Mouse (Mus musculus) megakaryocyte, embryonic 14.5 days (primary cell): ENCODE data around the gene Trim17. TPM values are rescaled to one million over a fixed set of nuclear protein-coding genes. Genes with fewer than 3 reads are reported as not detected.
"Not testable (repeated sequence)": the region's sequence is repeated elsewhere in the genome, so short reads cannot be mapped to it uniquely, and the experiment has no call there.

Experiments
- H3K27me3 ChIP-seq: replicated peaks from 2 replicates; pipeline ENCODE3; 2012; ENCODE audit warnings: inconsistent platforms
- H3K36me3 ChIP-seq: replicated peaks from 2 replicates; pipeline ENCODE3; 2012; ENCODE audit warnings: low read length, inconsistent platforms, mixed read lengths
- H3K4me1 ChIP-seq: 2 replicates; pipeline ENCODE4 v1.6.1; 2012; ENCODE audit warnings: inconsistent platforms
- H3K4me3 ChIP-seq: replicated peaks from 2 replicates; pipeline ENCODE3; 2012; ENCODE audit warnings: moderate library complexity, mild to moderate bottlenecking, inconsistent platforms
- H3K9me3 ChIP-seq: 2 replicates; pipeline ENCODE4 v1.6.1; 2012; ENCODE audit warnings: inconsistent platforms
- FLI1 ChIP-seq: IDR thresholded peaks from 2 replicates; pipeline ENCODE4 v1.6.1; 2012; ENCODE audit warnings: low read length, inconsistent platforms, mixed read lengths
- GATA1 ChIP-seq: IDR thresholded peaks from 3 replicates; pipeline ENCODE4 v1.6.1; 2012; ENCODE audit warnings: mixed read lengths, low read length, inconsistent platforms, borderline replicate concordance
- polyA plus RNA-seq: library from polyadenylated mRNA; stranded (reverse); fragments of >175 nt; gene quantifications from 2 replicates; pipeline ENCODE4 v1.2.3, GENCODE M21; 2012; ENCODE audit warnings: low replicate concordance; ENCODE audit not compliant: insufficient read depth

Trim17 gene
- polyA plus RNA-seq, 1 experiment = 13.8 TPM

DNA sequence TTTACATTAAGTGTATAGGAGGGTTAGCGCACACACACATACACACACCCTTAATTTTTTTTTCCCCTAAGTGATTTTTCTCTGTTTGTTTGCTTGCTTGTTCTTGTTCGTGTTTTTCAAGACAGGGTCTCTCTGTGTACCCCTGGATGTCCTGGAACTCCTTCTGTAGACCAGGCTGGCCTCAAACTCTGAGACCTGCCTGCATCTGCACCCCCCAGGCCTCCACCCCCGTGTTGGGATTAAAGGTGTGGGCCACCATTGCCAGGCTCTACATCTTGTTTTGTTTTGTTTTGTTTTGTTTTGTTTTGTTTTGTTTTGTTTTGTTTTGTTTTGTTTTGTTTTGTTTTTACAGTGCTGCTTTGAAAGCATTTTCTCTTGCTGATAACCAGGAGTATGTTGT lies 7.2 kb upstream of the Trim17 start:
- Histone ChIP-seq H3K36me3 (no peaks in the 10 kb centered on the region), H3K4me1 (peaks cover 26% of the 10 kb centered on the region), H3K27me3 (peaks cover 76% of the 10 kb centered on the region), H3K4me3 (no peak overlapping the region), H3K9me3 (no peaks in the 10 kb centered on the region)
- TF ChIP-seq FLI1 (no peak), GATA1 (no peak)

DNA sequence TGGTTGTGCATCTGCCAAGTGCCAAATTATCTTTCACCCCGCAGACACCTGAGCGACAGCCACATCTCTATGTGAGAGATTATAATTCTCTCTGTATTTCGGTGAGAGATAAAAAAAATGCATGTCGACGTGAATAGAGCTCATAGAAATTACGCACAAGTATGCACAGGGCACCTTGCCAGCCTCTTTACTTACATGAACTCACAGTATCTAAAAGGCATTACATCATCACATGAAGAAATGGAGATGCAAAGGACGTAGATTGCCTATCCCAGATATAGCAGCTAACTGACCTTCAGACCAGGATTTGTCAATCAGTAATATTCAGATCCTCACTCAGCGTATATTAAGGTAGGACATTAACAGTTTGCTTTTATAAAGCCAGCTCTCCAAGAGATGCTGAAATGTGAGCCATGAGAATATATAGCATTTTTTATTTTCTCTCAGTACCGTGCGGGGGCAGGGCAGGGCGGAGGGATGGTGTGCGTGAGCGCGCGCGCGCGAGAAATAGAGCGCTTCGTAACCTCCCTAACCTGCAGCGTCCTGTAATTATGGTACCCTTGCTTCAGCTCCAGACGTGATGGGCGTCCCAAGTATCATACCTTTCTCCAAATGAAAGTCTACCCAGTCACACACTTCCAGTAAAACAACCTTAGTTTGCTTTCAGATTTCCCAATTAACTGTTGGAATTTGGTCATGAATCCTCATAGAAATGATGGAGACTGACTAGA lies 6.5 kb upstream of the Trim17 start:
- Histone ChIP-seq H3K9me3 (no peaks in the 10 kb centered on the region), H3K4me3 (peak overlapping the region; percentile 87), H3K4me1 (peaks cover 27% of the 10 kb centered on the region), H3K36me3 (no peaks in the 10 kb centered on the region), H3K27me3 (peaks cover 73% of the 10 kb centered on the region)
- TF ChIP-seq FLI1 (no peak), GATA1 (no peak)

DNA sequence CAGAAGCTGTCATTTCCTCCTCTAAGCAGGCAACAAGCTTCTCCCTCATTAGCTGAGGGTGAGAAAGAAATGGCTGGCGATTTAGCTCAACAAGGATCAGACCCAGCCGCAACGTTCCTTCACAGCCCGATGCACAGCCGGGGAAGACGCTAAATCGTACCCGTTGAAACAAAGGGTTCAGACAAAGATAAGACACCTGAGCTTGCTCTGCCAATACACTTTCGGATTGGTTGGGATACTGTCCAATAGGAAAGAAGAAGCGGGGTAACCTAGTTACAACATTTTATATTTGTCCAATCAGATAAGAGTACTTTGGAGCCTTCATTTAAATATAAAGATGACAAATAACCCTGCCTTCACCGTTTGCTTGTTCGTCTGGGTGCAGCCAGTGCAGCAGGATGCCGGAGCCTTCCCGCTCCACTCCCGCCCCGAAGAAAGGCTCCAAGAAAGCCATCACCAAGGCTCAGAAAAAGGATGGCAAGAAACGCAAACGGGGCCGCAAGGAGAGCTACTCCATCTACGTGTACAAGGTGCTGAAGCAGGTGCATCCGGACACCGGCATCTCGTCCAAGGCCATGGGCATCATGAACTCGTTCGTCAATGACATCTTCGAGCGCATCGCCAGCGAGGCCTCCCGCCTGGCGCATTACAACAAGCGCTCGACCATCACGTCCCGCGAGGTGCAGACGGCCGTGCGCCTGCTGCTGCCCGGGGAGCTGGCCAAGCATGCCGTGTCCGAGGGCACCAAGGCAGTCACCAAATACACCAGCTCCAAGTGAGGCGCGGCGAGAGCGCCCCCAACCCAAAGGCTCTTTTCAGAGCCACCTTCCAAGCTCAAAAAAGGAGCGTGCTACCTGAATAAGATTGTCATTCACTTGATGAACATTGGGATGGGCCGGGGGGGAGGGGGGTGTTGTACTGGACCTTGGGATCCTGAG lies 5.7 kb upstream of the Trim17 start, which contains the start of gene Hist3h2ba:
Hist3h2ba (plus strand) TSS at position 379 of the 938 bp plus-strand sequence.
- Histone ChIP-seq H3K9me3 (no peaks in the 10 kb centered on the region), H3K4me3 (peak within 1 kb of the TSS; percentile 87), H3K4me1 (peaks cover 31% of the 10 kb centered on the region), H3K27me3 (peaks cover 69% of the 10 kb centered on the region), H3K36me3 (no peaks in the 10 kb centered on the region)
- no peak for TF ChIP-seq FLI1
- TF ChIP-seq GATA1 = no peak

DNA sequence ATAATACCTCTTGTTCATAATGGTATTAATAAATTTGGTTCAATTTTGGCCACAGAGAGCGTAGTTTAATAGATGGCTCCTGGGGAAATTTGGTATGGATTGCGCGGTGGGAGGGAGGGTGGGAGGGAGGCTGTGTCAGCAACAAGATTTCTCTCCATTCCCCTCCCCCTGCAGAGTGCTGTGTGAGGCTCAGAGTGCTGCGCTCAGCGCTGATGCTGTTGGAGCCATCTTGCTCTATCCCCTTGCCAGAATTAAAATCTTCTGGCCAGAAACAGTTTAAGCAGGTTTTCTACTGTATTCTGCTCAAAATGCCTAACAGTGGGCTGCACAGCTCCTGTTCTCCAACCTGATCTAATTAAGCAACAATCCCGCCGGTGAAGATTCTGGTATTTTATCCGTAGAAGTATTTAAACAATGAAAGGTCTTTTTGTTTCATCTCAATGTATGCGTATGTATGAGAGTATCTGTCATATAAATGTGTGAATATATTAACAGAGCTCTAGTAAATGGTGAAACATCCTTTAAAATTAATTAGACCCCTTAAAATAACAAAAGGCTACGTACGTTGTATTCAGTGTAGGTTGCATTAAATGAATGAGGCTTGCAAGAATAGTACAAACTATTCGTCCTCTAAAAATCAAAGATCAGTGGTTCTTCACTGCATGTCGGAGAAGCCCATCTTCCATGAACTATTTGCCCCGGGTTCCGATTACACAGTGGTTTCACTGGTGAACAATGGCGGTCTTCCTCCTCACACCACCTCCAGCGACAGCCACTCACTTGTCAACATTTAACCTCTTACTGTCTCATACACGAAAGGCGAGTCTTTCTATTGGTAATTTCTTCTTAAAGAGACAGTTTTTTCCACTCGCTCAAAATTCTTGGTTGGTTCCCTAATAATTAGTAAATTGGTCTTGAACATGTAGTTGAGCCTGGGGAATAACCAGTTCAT lies 4.7 kb upstream of the Trim17 start:
- TF ChIP-seq GATA1 (no peak), FLI1 (no peak)
- H3K9me3 ChIP-seq = no peaks in the 10 kb centered on the region
- H3K27me3 ChIP-seq = peaks cover 61% of the 10 kb centered on the region
- H3K36me3 ChIP-seq = no peaks in the 10 kb centered on the region
- peak overlapping the region; percentile 66 for H3K4me3 ChIP-seq
- H3K4me1 ChIP-seq = peaks cover 30% of the 10 kb centered on the region

DNA sequence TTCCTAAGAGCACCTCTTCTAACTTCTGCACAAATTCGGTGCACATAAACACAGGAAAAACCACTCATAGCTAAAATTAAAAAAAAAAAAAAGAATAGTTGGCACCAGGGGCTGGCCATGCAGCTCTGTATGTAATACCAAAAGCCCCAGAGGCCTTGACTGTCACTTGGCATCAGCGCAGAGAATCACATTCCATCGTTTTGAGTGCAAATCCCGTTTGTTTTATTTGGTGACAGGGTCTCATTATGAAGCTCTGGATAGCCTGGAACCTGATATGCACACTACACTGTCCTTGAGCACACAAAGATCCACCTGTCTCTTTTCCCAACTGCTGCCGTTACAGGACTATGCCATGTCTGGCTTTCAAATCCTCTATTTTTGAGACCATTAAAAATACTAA lies 3.3 kb upstream of the Trim17 start:
- TF ChIP-seq FLI1 (no peak), GATA1 (no peak)
- peaks cover 38% of the 10 kb centered on the region for H3K4me1 ChIP-seq
- H3K4me3 ChIP-seq = no peak overlapping the region
- H3K27me3 ChIP-seq = peaks cover 47% of the 10 kb centered on the region
- no peaks in the 10 kb centered on the region for H3K9me3 ChIP-seq
- peaks cover under 1% of the 10 kb centered on the region for H3K36me3 ChIP-seq

DNA sequence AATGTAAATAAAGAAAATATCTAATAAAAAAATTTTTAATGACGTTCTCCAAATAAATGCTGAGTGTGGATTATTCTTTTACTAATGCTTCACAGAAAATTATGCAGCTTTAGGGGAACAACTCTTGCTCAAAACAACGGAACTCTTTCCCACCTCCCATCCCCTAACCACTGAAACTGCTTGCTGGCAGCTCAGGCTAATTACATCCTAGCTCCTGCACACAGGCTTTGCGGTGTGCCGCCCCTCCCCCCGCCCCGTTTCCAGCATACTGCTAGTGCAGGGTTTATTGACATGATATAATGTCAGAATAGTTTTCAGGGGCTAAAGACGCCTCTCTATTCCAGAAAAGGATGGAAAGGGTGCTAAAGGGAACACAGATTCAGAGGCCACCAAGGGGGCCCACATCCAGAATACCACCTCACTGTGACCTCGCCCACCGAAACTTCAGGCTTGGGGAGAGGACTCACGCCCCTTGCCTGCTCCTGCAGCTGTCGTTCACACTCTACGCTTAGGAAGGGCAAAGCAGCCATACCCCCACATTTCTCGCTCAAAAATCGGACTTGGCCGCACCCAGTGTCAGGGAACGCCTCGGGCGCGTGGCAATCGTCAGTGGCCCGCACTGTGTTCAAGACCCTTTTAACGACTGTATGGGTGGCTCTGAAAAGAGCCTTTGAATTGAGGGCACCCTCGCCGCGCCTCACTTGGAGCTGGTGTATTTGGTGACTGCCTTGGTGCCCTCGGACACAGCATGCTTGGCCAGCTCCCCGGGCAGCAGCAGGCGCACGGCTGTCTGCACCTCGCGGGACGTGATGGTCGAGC lies 925 bp upstream of the Trim17 start:
- peaks cover 20% of the 10 kb centered on the region for H3K36me3 ChIP-seq
- no peaks in the 10 kb centered on the region for H3K9me3 ChIP-seq
- H3K4me3 ChIP-seq = peak overlapping the region; percentile 92
- no peak for TF ChIP-seq FLI1
- no peak for TF ChIP-seq GATA1
- peaks cover 47% of the 10 kb centered on the region for H3K4me1 ChIP-seq
- H3K27me3 ChIP-seq = peaks cover 32% of the 10 kb centered on the region

DNA sequence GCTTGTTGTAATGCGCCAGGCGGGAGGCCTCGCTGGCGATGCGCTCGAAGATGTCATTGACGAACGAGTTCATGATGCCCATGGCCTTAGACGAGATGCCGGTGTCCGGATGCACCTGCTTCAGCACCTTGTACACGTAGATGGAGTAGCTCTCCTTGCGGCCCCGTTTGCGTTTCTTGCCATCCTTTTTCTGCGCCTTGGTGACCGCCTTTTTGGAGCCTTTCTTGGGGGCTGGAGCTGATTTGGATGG lies 390 bp upstream of the Trim17 start:
- peak overlapping the region; percentile 96 for H3K4me3 ChIP-seq
- H3K36me3 ChIP-seq = peaks cover 22% of the 10 kb centered on the region
- H3K4me1 ChIP-seq = peaks cover 47% of the 10 kb centered on the region
- peaks cover 29% of the 10 kb centered on the region for H3K27me3 ChIP-seq
- not testable (repeated sequence) for H3K9me3 ChIP-seq

DNA sequence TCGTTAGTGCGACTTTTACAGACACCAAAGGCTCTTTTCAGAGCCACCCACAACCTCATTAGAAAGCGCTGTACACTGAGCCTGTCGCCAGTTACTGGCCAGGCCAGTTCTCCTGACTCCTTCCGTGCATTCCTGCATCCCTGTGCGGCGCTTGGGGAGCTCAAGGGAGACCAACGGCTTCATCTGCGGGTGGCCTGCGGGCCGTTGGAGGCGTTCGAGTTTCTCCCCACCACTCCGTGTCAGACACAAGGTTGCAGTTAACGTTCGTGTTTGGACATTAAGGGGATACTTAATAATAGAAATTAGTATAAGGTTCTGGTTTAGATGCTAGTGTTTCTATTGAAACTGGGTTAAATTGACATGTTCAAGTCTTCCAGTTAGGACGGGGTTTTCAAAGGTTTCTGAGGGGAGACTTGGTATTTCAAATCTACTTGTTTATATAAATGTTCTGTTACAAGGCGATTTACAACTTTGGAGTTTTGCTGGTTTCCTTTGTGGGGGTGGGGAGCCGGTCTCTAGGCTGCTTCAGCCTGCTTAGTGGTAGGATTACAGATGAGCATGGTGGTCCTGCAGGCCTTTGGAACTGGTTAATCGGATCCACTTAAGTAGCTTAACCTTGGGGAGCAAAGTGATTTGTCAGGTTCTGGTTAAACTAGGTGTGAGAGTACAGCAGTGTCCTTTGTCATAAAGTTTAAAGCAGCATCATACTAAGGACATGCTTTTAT lies 820 bp downstream of the Trim17 start:
- Histone ChIP-seq H3K27me3 (peaks cover 17% of the 10 kb centered on the region), H3K36me3 (peaks cover 22% of the 10 kb centered on the region), H3K4me1 (peaks cover 53% of the 10 kb centered on the region), H3K9me3 (no peaks in the 10 kb centered on the region), H3K4me3 (peak overlapping the region; percentile 96)
- TF ChIP-seq FLI1 = no peak
- TF ChIP-seq GATA1 = no peak

DNA sequence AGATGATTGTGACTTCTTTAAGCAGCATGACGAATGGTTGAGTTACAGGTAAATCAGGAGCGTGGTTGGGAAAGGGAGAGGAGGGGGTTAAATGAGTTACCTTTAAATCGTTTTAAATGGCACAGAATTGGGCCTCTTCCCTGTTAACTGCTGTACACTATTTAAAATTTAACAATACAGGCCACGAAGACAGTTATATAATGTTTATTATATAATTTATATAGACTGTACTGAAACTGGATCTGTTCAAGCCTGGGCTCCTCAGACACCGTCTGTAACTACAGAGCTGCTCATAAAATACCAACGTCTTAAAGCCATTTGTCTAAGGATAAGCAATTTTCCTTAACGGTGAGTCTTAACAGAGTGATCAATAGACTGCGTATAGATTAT lies 1.4 kb downstream of the Trim17 start:
- H3K9me3 ChIP-seq = no peaks in the 10 kb centered on the region
- peaks cover 22% of the 10 kb centered on the region for H3K36me3 ChIP-seq
- H3K27me3 ChIP-seq = peaks cover 13% of the 10 kb centered on the region
- H3K4me1 ChIP-seq = peaks cover 55% of the 10 kb centered on the region
- TF ChIP-seq GATA1 (no peak), FLI1 (no peak)
- peak overlapping the region; percentile 96 for H3K4me3 ChIP-seq
